Mouse (Mus musculus): ENCODE data around the gene Pkn3. TPM values are rescaled to one million over a fixed set of nuclear protein-coding genes. Genes with fewer than 3 reads are reported as not detected.
A peak's percentile ranks its signal among the peaks of the same experiment; 100 is the strongest.

The Pkn3 gene
- total and polyA plus RNA-seq, 2 experiments from 2014 or later, result 0.99 to 1.2 TPM

- peak; percentile 39; the same call in 1 of the 2 replicates for ATAC-seq
These were observed 10.2 kb upstream of the Pkn3 start for GRCm38 (mm10) chr2:30067031-30067888.

GRCm38 (mm10) chr2:30067962-30068361 is 9.5 kb upstream of the Pkn3 start:
- no peak for DNase-seq (ENCODE audit: low spot score)
- Histone ChIP-seq H3K36me3 (ENCODE audit: insufficient read depth, low read length) (peaks cover 18% of the 10 kb centered on the region; the same call in 1 of the 2 replicates), H3K9ac (replicated peaks; ENCODE audit: low read length) (peak overlapping the region; percentile 96; the same call in 1 of the 2 replicates), H3K27me3 (ENCODE audit: insufficient read depth, low read length) (no peaks in the 10 kb centered on the region), H3K4me2 (ENCODE audit: low read depth, low read length) (peak overlapping the region; percentile 76), H3K9me3 (ENCODE audit: low read length) (no peaks in the 10 kb centered on the region), H3K4me1 (ENCODE audit: insufficient read depth, low read length) (peaks cover 3% of the 10 kb centered on the region; the same call in 1 of the 2 replicates), H3K4me3 (ENCODE audit: low read length) (peak overlapping the region; percentile 100), H3K27ac (no peak overlapping the region)
- no peak for ATAC-seq
- no peak for TF ChIP-seq CTCF (IDR thresholded peaks at IDR 0.05; ENCODE audit: low read depth)
- 20% methylated on average over 7 of the region's 7 CpGs for WGBS

More at GRCm38 (mm10) chr2:30067031-30067888, 10.2 kb upstream of the Pkn3 start:
- WGBS, result under 1% methylated on average over 50 of the region's 69 CpGs
- Histone ChIP-seq H3K4me2 (ENCODE audit: low read depth, low read length) (peak overlapping the region; percentile 76), H3K9ac (replicated peaks; ENCODE audit: low read length) (peak overlapping the region; percentile 96), H3K27ac (peak overlapping the region; percentile 99), H3K4me3 (ENCODE audit: low read length) (peak overlapping the region; percentile 100), H3K36me3 (ENCODE audit: insufficient read depth, low read length) (peaks cover 12% of the 10 kb centered on the region; the same call in 1 of the 2 replicates), H3K9me3 (ENCODE audit: low read length) (no peaks in the 10 kb centered on the region), H3K4me1 (ENCODE audit: insufficient read depth, low read length) (peaks cover 3% of the 10 kb centered on the region; the same call in 1 of the 2 replicates), H3K27me3 (ENCODE audit: insufficient read depth, low read length) (no peaks in the 10 kb centered on the region)
- TF ChIP-seq CTCF (IDR thresholded peaks at IDR 0.05; ENCODE audit: low read depth), result no peak
- peak; percentile 71 for DNase-seq (ENCODE audit: low spot score)

GRCm38 (mm10) chr2:30072875-30073274 is 4.6 kb upstream of the Pkn3 start:
- H3K4me3 ChIP-seq (ENCODE audit: low read length), result no peak overlapping the region
- H3K4me1 ChIP-seq (ENCODE audit: insufficient read depth, low read length), result no peaks in the 10 kb centered on the region
- H3K27ac ChIP-seq, result no peak overlapping the region
- WGBS, result 77% methylated on average over 7 of the region's 7 CpGs
- ATAC-seq (no peak), DNase-seq (ENCODE audit: low spot score) (no peak)
- H3K9ac ChIP-seq (replicated peaks; ENCODE audit: low read length), result no peak overlapping the region
- H3K9me3 ChIP-seq (ENCODE audit: low read length), result no peaks in the 10 kb centered on the region
- no peaks in the 10 kb centered on the region for H3K27me3 ChIP-seq (ENCODE audit: insufficient read depth, low read length)
- TF ChIP-seq CTCF (IDR thresholded peaks at IDR 0.05; ENCODE audit: low read depth), result no peak
- no peak overlapping the region for H3K4me2 ChIP-seq (ENCODE audit: low read depth, low read length)
- H3K36me3 ChIP-seq (ENCODE audit: insufficient read depth, low read length), result peaks cover 19% of the 10 kb centered on the region; the same call in 1 of the 2 replicates

GRCm38 (mm10) chr2:30073285-30073684 is 4.2 kb upstream of the Pkn3 start:
- no peaks in the 10 kb centered on the region for H3K9me3 ChIP-seq (ENCODE audit: low read length)
- no peaks in the 10 kb centered on the region for H3K4me1 ChIP-seq (ENCODE audit: insufficient read depth, low read length)
- H3K4me3 ChIP-seq (ENCODE audit: low read length), result no peak overlapping the region
- WGBS, result 71% methylated on average over 3 of the region's 3 CpGs
- no peak overlapping the region for H3K4me2 ChIP-seq (ENCODE audit: low read depth, low read length)
- no peak overlapping the region for H3K9ac ChIP-seq (replicated peaks; ENCODE audit: low read length)
- no peaks in the 10 kb centered on the region for H3K27me3 ChIP-seq (ENCODE audit: insufficient read depth, low read length)
- no peak for ATAC-seq
- H3K27ac ChIP-seq, result no peak overlapping the region
- H3K36me3 ChIP-seq (ENCODE audit: insufficient read depth, low read length), result peaks cover 19% of the 10 kb centered on the region; the same call in 1 of the 2 replicates
- no peak for TF ChIP-seq CTCF (IDR thresholded peaks at IDR 0.05; ENCODE audit: low read depth)
- DNase-seq (ENCODE audit: low spot score), result no peak

- no peaks in the 10 kb centered on the region for H3K4me1 ChIP-seq (ENCODE audit: insufficient read depth, low read length)
- TF ChIP-seq CTCF (IDR thresholded peaks at IDR 0.05; ENCODE audit: low read depth), result no peak
- no peak overlapping the region for H3K27ac ChIP-seq
- no peak overlapping the region for H3K4me2 ChIP-seq (ENCODE audit: low read depth, low read length)
- no peaks in the 10 kb centered on the region for H3K9me3 ChIP-seq (ENCODE audit: low read length)
- H3K4me3 ChIP-seq (ENCODE audit: low read length), result no peak overlapping the region
- H3K27me3 ChIP-seq (ENCODE audit: insufficient read depth, low read length), result no peaks in the 10 kb centered on the region
- DNase-seq (ENCODE audit: low spot score), result no peak
- no peak overlapping the region for H3K9ac ChIP-seq (replicated peaks; ENCODE audit: low read length)
- ATAC-seq, result no peak
- WGBS, result 83% methylated on average over 3 of the region's 3 CpGs
- peaks cover 7% of the 10 kb centered on the region; the same call in 1 of the 2 replicates for H3K36me3 ChIP-seq (ENCODE audit: insufficient read depth, low read length)
These were observed 1.9 kb upstream of the Pkn3 start for GRCm38 (mm10) chr2:30075625-30076024.

GRCm38 (mm10) chr2:30076439-30076838 is 1.0 kb upstream of the Pkn3 start:
- Histone ChIP-seq H3K4me3 (ENCODE audit: low read length) (no peak overlapping the region), H3K4me2 (ENCODE audit: low read depth, low read length) (no peak overlapping the region), H3K27me3 (ENCODE audit: insufficient read depth, low read length) (no peaks in the 10 kb centered on the region), H3K27ac (no peak overlapping the region), H3K36me3 (ENCODE audit: insufficient read depth, low read length) (0 out of 2 replicates have a peak, but pooled peaks cover 6% of the 10 kb centered on the region), H3K4me1 (ENCODE audit: insufficient read depth, low read length) (no peaks in the 10 kb centered on the region), H3K9ac (replicated peaks; ENCODE audit: low read length) (no peak overlapping the region), H3K9me3 (ENCODE audit: low read length) (no peaks in the 10 kb centered on the region)
- no peak for DNase-seq (ENCODE audit: low spot score)
- no peak for ATAC-seq
- TF ChIP-seq CTCF (IDR thresholded peaks at IDR 0.05; ENCODE audit: low read depth), result no peak
- 91% methylated on average over 9 of the region's 9 CpGs for WGBS
